Mouse (Mus musculus) central nervous system, embryonic 18 days (tissue): ENCODE data around the gene Rbbp9. TPM values are rescaled to one million over a fixed set of nuclear protein-coding genes. Genes with fewer than 3 reads are reported as not detected.

ENCODE experiments used
- polyA plus RNA-seq: library from polyadenylated mRNA; depleted of rRNA; stranded (reverse); fragments of >200 nt; gene quantifications from 2 replicates; pipeline ENCODE4 v1.2.3, GENCODE M21; 2012; rRNA removed

The Rbbp9 gene
- 33.7 and 35.6 TPM in 2 replicates for polyA plus RNA-seq

DNA sequence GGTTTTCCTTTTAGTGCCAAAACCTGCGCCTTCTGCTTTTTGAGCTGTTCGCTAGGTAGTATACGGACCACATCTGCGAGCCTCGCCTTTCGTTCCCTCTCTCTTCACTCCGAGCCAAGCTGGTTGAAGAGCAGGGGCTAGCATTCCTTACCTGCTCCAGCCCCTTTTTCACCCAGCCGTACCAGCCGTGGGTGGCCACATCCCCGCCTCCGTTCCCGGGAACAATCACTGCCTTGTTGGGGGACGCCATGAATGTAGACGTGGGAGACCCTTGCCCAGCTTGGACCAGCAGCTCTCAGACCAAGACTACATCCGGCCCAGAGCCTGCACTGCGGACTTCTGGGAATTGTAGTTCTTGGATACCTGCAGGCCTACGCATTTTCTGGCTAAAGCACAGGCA is at the start of gene Rbbp9:
Rbbp9 (minus strand) TSS at position 341 of the 400 bp plus-strand sequence.

DNA sequence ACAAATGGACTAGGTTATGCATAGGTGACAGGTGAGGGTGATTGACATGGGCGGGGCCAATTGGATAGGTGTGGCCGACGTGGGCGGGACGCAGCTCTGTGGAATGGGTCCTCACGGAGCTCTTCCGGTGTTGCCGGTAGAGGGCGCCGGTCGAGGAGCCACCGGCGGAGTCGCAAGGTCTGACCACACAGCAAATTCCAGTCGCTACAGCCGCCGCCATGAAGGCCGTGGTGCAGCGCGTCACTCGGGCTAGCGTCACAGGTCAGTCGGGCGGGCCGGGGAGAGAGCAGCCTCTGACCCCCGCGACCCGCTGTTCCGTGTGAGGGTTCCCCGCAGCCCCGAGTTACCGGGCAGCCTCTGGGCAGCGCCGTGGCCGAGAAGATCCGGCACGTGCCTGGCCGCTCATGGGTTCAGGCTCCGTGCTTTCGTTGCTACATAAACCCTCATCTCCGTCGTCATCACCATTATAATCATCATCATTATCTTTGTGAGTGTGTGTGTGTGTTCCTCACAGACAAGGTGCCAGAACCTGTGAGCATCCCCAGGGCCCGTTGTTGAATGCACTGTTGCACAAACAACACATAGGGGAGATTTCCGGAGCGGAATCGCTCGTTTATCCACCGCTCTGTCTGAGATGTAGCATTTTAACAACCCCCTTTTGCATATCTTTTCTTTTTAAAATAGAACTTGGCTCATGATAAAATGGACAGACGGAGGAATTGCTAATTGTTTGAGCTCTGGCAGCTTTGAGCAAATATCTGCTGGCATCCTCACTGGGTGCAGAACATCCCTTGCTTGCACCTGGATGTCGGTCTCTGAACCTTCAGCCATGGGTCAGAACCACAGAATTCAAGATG is 49.4 kb upstream of the Rbbp9 start, which contains the start of gene Dtd1:
Dtd1 (plus strand) TSS at position 67 of the 857 bp plus-strand sequence.

DNA sequence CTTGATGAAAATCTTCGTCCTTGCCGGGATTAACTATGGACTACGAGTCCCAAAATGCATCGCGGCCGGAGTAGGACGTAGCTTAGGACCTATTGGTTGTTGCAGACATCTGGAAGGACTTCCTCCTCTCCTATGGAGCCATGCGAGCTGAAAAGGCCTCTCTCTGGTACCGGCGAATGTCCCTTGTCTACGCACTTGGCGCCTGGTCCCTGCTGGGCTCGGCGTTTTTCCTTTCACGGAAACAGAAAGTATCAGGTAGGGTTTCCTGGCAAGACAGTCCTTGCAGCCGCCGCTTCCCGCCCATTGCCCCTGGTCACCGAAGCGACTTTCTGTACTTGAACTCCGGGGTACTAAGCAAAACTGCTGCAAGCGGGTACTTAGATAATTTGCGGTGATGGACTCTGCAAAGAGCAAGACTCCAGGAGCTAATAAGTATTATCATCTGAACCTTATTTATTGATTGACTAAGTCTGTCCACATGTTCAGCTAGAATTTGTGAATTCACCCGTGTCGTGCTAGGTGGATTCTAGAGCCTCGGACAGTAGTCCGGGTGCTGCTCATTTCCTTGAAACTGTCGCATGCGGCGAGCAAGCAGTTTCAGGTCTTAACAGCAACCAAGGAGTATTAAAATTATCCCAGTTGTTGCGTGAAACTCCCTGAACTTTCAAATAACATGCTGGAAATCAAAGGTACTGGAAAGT is 43.4 kb upstream of the Rbbp9 start, which contains the start of gene Smim26:
Smim26 (plus strand) TSS at position 104 of the 701 bp plus-strand sequence.

DNA sequence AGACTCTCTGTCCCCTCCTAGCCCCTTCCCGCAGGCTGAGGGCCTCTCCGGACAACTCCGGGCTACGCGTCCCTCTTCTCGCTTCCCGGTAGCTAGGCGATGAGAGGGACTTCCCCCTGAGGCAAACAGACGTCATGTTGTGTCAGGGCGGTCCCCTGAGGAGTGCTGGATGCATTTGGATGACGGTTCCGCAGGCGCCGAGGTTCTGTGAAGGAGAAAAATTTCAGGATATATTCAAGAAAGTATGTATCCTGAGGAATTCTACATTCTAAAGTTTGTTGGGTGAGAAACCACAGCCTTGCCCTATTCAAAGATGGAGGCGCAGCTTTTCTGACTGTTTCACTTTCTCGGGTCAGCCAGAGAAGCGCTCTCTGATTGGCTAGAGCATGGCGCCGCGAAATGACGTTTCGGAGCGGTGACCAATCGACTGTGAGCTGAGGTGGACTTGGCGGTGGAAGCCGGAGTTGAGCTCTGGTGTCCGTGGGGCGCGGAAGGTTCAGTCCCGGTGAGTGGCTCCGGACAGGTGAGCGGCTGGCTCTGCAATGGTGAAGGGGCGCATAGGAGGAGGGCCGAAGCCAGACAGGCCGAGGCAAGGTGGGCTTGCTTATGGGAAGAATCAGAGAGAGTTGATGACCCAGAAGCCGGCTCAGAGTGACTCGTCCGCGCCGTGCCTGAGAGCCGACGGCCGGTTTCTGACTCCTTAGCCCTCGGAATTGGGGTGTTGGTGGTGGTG is 5.3 kb upstream of the Rbbp9 start, which contains the start of gene Sec23b:
Sec23b (plus strand) TSS at position 410 of the 733 bp plus-strand sequence.

DNA sequence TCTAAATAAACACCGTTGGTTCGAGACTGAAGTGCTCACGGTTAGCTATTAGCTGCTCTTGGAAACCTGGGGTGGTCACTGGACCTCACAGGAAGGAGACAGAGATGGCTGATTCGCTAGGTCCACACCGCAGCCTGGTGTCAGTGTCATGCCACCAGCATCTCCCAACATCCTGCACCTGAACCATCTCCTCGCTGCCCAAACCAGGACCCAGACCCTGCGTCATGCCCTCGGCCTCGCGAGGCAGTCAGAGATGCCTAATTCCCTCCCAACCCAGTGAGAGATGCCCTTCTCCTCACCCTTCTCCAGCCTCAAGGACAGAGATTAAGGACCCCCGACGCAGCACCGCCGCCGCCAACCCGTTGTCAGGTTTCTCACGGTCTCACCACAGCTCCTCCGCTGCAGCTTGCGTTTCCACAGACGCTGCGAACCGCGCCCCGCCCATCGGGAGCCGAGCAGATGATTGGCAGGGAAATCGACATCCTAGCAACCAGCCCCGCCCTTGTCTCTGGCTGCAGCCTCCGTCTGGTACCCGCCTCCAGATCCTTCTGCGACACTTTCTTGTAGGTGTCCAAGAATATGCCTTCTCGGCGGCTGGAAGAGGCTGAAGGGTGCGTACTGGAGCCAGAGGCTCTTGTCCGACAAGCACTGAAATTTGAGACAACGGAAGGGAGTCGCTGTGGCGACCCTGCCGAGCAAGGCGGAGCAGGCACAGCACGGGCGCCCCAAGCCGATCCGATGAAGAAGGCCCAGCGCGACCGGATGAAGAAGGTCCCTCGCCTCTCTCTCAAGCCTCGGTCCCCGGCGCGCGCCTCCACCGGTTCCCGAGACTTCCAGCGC is 23.5 kb downstream of the Rbbp9 start, which contains the start of the genes Dzank1 and Polr3f:
Dzank1 (minus strand) TSS at position 434 of the 840 bp plus-strand sequence.
Polr3f (plus strand) TSS at position 738 of the 840 bp plus-strand sequence.

Other genes starting within 250 kb of the Rbbp9 start
- 0.09 and 0.12 TPM in 2 replicates for gene Ovol2, start 218.7 kb downstream of the Rbbp9 start, polyA plus RNA-seq
- 21.7 and 22.1 TPM in 2 replicates for gene Kat14, start 181.9 kb downstream of the Rbbp9 start, polyA plus RNA-seq
- not detected in 2 replicates for gene Pet117, start 181.9 kb downstream of the Rbbp9 start, polyA plus RNA-seq
- gene Dzank1, start 23.5 kb downstream of the Rbbp9 start, polyA plus RNA-seq: 20.9 and 23.8 TPM in 2 replicates
- gene Polr3f, start 23.2 kb downstream of the Rbbp9 start, polyA plus RNA-seq: 21.3 and 21.7 TPM in 2 replicates
- 54.5 and 58.0 TPM in 2 replicates for gene Sec23b, start 5.4 kb upstream of the Rbbp9 start, polyA plus RNA-seq
- 58.8 and 65.7 TPM in 2 replicates for gene Smim26, start 43.2 kb upstream of the Rbbp9 start, polyA plus RNA-seq
- 62.1 and 67.6 TPM in 2 replicates for gene Dtd1, start 49.0 kb upstream of the Rbbp9 start, polyA plus RNA-seq